Mouse (Mus musculus) cerebral cortex, adult 2 months (tissue): ENCODE data around the gene Nfkbil1.

Experiments
- WGBS: fragments of 180-500 bp; shearing (Covaris S2); methylation state at CpG from one replicate; pipeline ENCODE4 v1.1.7; 2018; 5-methylcytosine and 5-hydroxymethylcytosine counted together

The Nfkbil1 gene

GRCm38 (mm10) chr17:35185639-35186611 lies 49.7 kb downstream of the Nfkbil1 start:
- 7% methylated on average over 18 of the region's 18 CpGs for WGBS

- WGBS = 95% methylated on average over 5 of the region's 5 CpGs
These were observed 55.5 kb downstream of the Nfkbil1 start for GRCm38 (mm10) chr17:35180093-35180492.

- 35% methylated on average over 5 of the region's 5 CpGs for WGBS
These were observed 57.1 kb downstream of the Nfkbil1 start for GRCm38 (mm10) chr17:35178528-35178927.

GRCm38 (mm10) chr17:35175968-35176367 lies 59.6 kb downstream of the Nfkbil1 start, which contains the start of gene Aif1:
Gene Aif1, minus strand, starts transcription at chr17:35176068.
- WGBS = 76% methylated on average over 2 of the region's 2 CpGs

- 87% methylated on average over 6 of the region's 6 CpGs for WGBS
These were observed 60.2 kb downstream of the Nfkbil1 start for GRCm38 (mm10) chr17:35175382-35175781.

- 66% methylated on average over 8 of the region's 8 CpGs for WGBS
These were observed 61.2 kb downstream of the Nfkbil1 start for GRCm38 (mm10) chr17:35174201-35174977.

- 73% methylated on average over 3 of the region's 3 CpGs for WGBS
These were observed 62.3 kb downstream of the Nfkbil1 start for GRCm38 (mm10) chr17:35173329-35173728.

GRCm38 (mm10) chr17:35172445-35173234 lies 63.0 kb downstream of the Nfkbil1 start:
- 52% methylated on average over 11 of the region's 11 CpGs for WGBS
